Mouse (Mus musculus) CD4-positive, CD25-positive, alpha-beta regulatory T cell, adult 4 months (primary cell): ENCODE results near the gene Cs. TPM values are rescaled to one million over a fixed set of nuclear protein-coding genes. Genes with fewer than 3 reads are reported as not detected.

Experiments used
- ATAC-seq: one replicate; pipeline ENCODE4 v1.8.0; 2017
- polyA plus RNA-seq, 2 experiments: library from polyadenylated mRNA; unstranded; fragments of 100-300 nt; shearing (Covaris generic); gene quantifications; one replicate each; pipeline ENCODE4 v1.2.1; 2017

Gene Cs
- polyA plus RNA-seq, 2 experiments from 2014 or later: 124 to 182 TPM

DNA sequence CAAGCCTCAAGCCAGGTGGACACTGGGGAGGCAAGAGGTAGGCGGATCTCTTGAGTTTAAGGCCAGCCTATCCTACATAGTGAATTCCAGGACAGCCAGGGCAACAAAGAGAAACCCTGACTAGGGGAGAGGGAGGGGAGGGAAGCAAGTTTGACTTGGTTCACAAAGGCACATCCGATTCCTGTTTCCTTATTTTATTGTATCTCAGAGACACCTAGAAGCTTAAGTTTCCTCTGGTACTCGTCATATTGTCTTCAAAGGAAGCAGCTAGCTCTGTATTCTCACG lies 73.0 kb downstream of the Cs start:
- ATAC-seq: no peak

DNA sequence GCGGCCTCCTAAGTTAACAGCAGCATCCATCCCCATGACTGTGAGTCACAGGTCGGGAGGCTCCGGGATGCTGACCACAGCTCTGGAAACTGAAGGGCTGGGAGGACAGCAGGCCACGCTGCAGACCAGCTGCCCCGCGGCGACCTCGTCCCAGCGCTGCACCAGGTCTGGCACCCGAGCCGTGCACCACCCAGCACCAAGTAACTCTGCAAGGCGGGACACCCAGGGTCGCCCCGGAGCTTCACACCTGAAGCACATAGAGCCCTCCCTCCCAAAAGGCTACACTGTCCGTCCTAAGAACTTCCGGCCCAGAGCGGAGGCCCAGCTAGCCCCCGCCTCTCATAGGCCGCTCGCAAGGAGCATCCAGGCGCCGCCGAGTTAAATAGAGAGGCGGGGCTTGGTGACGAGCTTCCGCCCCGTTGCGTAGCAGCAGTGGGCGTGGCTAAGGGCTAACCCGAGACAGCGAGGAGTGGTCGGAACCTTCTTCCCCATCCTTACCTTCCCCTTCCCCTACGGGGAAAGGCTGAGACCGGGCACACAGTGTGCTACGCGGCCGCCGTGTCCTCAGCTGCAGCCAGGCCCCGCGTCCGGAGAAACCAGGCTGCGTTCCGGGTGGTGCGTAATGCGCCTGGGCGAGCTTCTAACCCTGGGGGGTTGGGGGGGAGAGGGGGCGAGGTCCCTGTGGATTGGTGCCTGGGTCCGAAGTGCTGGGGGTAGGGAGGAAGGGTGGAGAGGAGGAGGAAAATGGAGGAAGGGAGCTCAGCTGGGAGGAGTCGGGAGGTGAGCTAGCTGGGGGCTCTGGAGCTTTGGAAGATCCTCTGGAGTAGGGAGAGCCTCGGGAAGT lies 73.9 kb downstream of the Cs start, which contains the start of the genes Nabp2 and Rnf41:
Nabp2 (minus strand) TSS at position 282 of the 844 bp plus-strand sequence.
Rnf41 (plus strand) TSS at position 447 of the 844 bp plus-strand sequence.
- ATAC-seq: peak; percentile 75

DNA sequence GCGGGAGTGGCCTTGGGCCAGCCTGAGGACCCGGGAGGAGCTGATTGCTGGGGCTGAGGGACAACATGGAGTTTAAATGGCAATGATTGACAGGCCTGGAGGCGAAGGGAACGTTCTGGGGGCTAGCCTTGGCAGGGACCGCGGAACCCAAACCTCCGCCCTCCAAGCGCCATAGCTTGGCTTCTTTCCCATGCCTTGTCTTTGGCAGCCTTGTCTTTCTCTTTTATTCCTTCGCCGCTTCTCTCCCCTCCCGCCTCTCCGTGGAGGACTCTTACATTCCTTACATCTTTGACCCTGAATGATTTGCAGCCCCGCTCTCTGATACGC lies 74.5 kb downstream of the Cs start:
- ATAC-seq: no peak

Other genes starting within 250 kb of the Cs start
- gene Baz2a, start 246.2 kb upstream of the Cs start, polyA plus RNA-seq: 10 to 100 TPM; 50.9 to 75.4 TPM
- 10 to 100 TPM; 24.9 to 31.7 TPM for gene Rbms2, start 157.4 kb upstream of the Cs start, polyA plus RNA-seq
- under 1 TPM in 1 of 2 experiments, not detected in 1; 0.32 TPM for gene Gls2, start 143.3 kb upstream of the Cs start, polyA plus RNA-seq
- 10 to 100 TPM; 12.2 to 19.6 TPM for gene Spryd4, start 125.9 kb upstream of the Cs start, polyA plus RNA-seq
- not detected for gene Mip, start 111.9 kb upstream of the Cs start, polyA plus RNA-seq
- 10 to 100 TPM; 28.0 to 42.5 TPM for gene Timeless, start 105.7 kb upstream of the Cs start, polyA plus RNA-seq
- not detected for gene Apon, start 83.6 kb upstream of the Cs start, polyA plus RNA-seq
- gene Apof, start 69.1 kb upstream of the Cs start, polyA plus RNA-seq: not detected
- gene Stat2, start 67.2 kb upstream of the Cs start, polyA plus RNA-seq: 10 to 100 TPM; 58.1 to 92.7 TPM
- not detected for gene Il23a, start 39.0 kb upstream of the Cs start, polyA plus RNA-seq
- 10 to 100 TPM; 24.4 to 48.3 TPM for gene Pan2, start 34.4 kb upstream of the Cs start, polyA plus RNA-seq
- 100 to 1,000 TPM; 116 to 120 TPM for gene Cnpy2, start 15.3 kb upstream of the Cs start, polyA plus RNA-seq
- 10 to 100 TPM; 14.5 to 15.7 TPM for gene Coq10a, start 31.3 kb downstream of the Cs start, polyA plus RNA-seq
- 1 to 10 TPM; 2.3 to 3.3 TPM for gene Ankrd52, start 39.4 kb downstream of the Cs start, polyA plus RNA-seq
- not detected for gene Slc39a5, start 63.5 kb downstream of the Cs start, polyA plus RNA-seq
- 10 to 100 TPM; 63.3 to 77.5 TPM for gene Nabp2, start 73.8 kb downstream of the Cs start, polyA plus RNA-seq
- 10 to 100 TPM; 28.7 to 51.8 TPM for gene Rnf41, start 73.9 kb downstream of the Cs start, polyA plus RNA-seq
- 10 to 100 TPM; 45.7 to 62.7 TPM for gene Smarcc2, start 121.5 kb downstream of the Cs start, polyA plus RNA-seq
- gene Myl6, start 156.4 kb downstream of the Cs start, polyA plus RNA-seq: 100 to 1,000 TPM; 937 to 954 TPM
- gene Myl6b, start 161.0 kb downstream of the Cs start, polyA plus RNA-seq: 1 to 10 TPM; 4.3 to 5.4 TPM
- gene Esyt1, start 188.1 kb downstream of the Cs start, polyA plus RNA-seq: 10 to 100 TPM; 68.4 to 84.4 TPM
- gene Zc3h10, start 210.0 kb downstream of the Cs start, polyA plus RNA-seq: 10 to 100 TPM in 1 of 2 experiments, 1 to 10 TPM in 1; 9.2 to 11.8 TPM
- gene Rpl41, start 211.6 kb downstream of the Cs start, polyA plus RNA-seq: 1,000 to 10,000 TPM; 4,848 to 7,095 TPM
- gene Pa2g4, start 228.3 kb downstream of the Cs start, polyA plus RNA-seq: 100 to 1,000 TPM; 114 to 117 TPM